Mouse (Mus musculus) spleen, adult 2 months (tissue): ENCODE measurements around the gene AL607142.1.

Source experiments
- CTCF ChIP-seq: fragments of 200-500 bp; IDR thresholded peaks from 2 replicates; pipeline ENCODE4 v1.5.1; 2011; ENCODE audit warnings: mild to moderate bottlenecking, inconsistent platforms; ENCODE audit not compliant: insufficient read depth, insufficient read length, insufficient replicate concordance; ENCODE audit errors: extremely low read depth
- POLR2A ChIP-seq: fragments of 200-500 bp; IDR thresholded peaks from 2 replicates; pipeline ENCODE4 v1.6.1; 2011; ENCODE audit warnings: low read depth, low read length, inconsistent platforms

DNA sequence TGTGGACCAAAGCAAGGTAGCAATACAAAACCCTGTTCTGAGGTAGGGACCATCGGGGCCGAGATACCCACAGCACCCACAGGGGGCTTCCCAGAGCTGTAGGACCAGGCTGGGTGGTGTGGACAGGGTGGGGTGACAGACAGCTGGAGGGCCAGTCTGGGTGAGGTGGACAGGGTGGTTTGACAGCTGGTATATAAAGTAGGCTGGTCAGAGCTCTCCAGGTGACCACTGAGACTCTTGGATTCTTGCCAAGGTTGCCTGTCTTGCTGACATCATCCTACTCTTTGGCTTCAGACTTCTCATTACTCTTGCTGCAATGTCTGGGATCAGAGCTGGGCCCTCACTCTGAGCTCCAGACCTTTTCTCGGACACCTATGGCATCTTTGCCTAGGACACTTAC, 41.6 kb downstream of the AL607142.1 start:
- no peak for TF ChIP-seq CTCF
- TF ChIP-seq POLR2A = no peak
